Mouse (Mus musculus) heart, adult 2 months (tissue): ENCODE results near the gene Glp1r.

ENCODE experiments used
- CTCF ChIP-seq: fragments of 200-600 bp; IDR thresholded peaks from 2 replicates; pipeline ENCODE4 v1.8.1; 2022; ENCODE audit warnings: antibody characterized with exemption, mild to moderate bottlenecking, moderate library complexity
- EP300 ChIP-seq: fragments of 200-500 bp; IDR thresholded peaks from 2 replicates; pipeline ENCODE4 v1.6.1; 2011; ENCODE audit warnings: low read depth, low read length, control low read depth; ENCODE audit not compliant: insufficient read depth
- POLR2A ChIP-seq: fragments of 200-500 bp; IDR thresholded peaks from 2 replicates; pipeline ENCODE4 v1.6.1; 2011; ENCODE audit warnings: mild to moderate bottlenecking, low read depth, low read length, control low read depth; ENCODE audit not compliant: insufficient read depth

GRCm38 (mm10) chr17:30901627-30902026 lies at the start of gene Glp1r:
- TF ChIP-seq CTCF (no peak), EP300 (no peak), POLR2A (no peak)
